Mouse (Mus musculus): ENCODE data around the gene Crtc3. TPM values are rescaled to one million over a fixed set of nuclear protein-coding genes. Genes with fewer than 3 reads are reported as not detected.

Crtc3 gene
- polyA plus RNA-seq, 1 experiment from 2014 or later, result 11.2 TPM

GRCm38 (mm10) chr7:80702510-80702909, 13.8 kb upstream of the Crtc3 start:
- H3K27me3 ChIP-seq (replicated peaks; ENCODE audit: low read depth, poor library complexity, severe bottlenecking), result no peaks in the 10 kb centered on the region
- 68% methylated on average over 6 of the region's 6 CpGs for WGBS
- H3K36me3 ChIP-seq (replicated peaks), result no peaks in the 10 kb centered on the region
- no peak for DNase-seq (ENCODE audit: low spot score)
- H3K4me3 ChIP-seq, result no peak overlapping the region
- 0 out of 2 replicates have a peak, but pooled peaks cover 8% of the 10 kb centered on the region for H3K4me1 ChIP-seq
- no peak overlapping the region for H3K27ac ChIP-seq (replicated peaks)
- no peaks in the 10 kb centered on the region for H3K9me3 ChIP-seq

DNA sequence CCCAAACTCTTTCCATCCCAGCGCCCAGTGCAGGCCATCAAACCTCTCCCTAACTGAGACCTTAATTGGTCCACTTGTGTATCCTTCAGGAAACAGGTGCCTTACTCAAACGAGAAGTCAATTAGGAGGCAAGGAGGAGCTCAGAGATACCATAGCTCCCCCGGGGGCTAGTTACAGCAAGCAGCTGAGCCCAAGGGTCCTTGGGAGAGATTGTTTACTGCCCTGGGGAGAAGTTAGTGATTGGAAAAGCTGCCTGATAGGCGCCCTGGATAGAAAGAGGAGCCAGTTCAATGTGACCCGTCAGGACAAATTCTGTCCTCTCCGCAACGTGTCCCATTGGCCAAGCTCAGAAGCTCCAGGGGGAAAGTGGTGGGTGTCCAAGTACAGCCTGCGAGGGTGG, 11.0 kb upstream of the Crtc3 start:
- Histone ChIP-seq H3K27me3 (replicated peaks; ENCODE audit: low read depth, poor library complexity, severe bottlenecking) (no peaks in the 10 kb centered on the region), H3K4me1 (0 out of 2 replicates have a peak, but pooled peaks cover 8% of the 10 kb centered on the region), H3K27ac (replicated peaks) (no peak overlapping the region), H3K9me3 (no peaks in the 10 kb centered on the region), H3K36me3 (replicated peaks) (no peaks in the 10 kb centered on the region), H3K4me3 (no peak overlapping the region)
- no peak for DNase-seq (ENCODE audit: low spot score)
- 70% methylated on average over 8 of the region's 8 CpGs for WGBS

- WGBS, result 68% methylated on average over 3 of the region's 3 CpGs
- no peak for DNase-seq (ENCODE audit: low spot score)
- Histone ChIP-seq H3K4me3 (no peak overlapping the region), H3K27ac (replicated peaks) (no peak overlapping the region), H3K36me3 (replicated peaks) (no peaks in the 10 kb centered on the region), H3K4me1 (0 out of 2 replicates have a peak, but pooled peaks cover 8% of the 10 kb centered on the region), H3K9me3 (no peaks in the 10 kb centered on the region), H3K27me3 (replicated peaks; ENCODE audit: low read depth, poor library complexity, severe bottlenecking) (no peaks in the 10 kb centered on the region)
Observed at GRCm38 (mm10) chr7:80698940-80699339, 10.3 kb upstream of the Crtc3 start.

DNA sequence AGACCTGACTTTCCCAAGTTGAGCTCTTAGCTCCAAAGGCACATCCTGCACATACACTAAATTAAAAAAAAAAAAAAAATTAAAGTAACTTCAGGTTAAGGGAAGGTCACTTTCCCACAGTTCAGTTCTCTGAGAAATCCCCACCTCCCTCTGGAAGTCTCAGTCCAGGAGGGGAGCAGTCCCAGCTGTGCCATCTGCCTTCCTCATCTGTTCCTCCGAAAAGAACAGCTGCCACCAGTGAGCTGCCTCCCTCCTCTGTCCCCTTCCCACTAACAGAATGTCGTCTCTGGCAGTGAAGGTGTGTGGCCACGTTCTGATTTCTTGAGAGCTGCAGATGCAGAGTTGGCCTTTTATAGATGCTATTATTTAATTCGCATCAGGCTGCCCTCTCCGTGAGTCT, 9.2 kb upstream of the Crtc3 start:
- Histone ChIP-seq H3K4me3 (no peak overlapping the region), H3K9me3 (no peaks in the 10 kb centered on the region), H3K36me3 (replicated peaks) (no peaks in the 10 kb centered on the region), H3K4me1 (0 out of 2 replicates have a peak, but pooled peaks cover 8% of the 10 kb centered on the region), H3K27ac (replicated peaks) (no peak overlapping the region), H3K27me3 (replicated peaks; ENCODE audit: low read depth, poor library complexity, severe bottlenecking) (no peaks in the 10 kb centered on the region)
- no peak for DNase-seq (ENCODE audit: low spot score)
- WGBS, result 84% methylated on average over 5 of the region's 5 CpGs

DNA sequence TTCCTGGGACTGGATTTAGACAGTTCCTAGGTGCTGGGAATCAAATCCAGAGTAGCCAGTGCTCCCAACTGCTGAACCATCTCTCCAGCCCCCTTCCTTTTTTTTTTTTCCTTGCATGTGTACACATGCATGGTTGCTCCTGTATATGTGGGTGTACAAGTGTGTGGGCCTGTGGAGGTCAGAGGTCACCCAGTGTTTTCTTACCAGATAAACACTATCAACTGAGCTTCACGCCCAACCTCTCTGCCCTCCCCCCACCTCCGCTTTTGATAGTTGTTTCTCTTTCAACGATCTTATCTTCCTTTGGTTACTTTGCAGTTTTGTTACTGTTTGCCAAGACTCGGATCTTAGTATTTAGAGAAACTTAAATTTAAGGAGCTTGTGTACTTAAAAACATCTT, 8.2 kb upstream of the Crtc3 start:
- no peaks in the 10 kb centered on the region for H3K36me3 ChIP-seq (replicated peaks)
- H3K9me3 ChIP-seq, result no peaks in the 10 kb centered on the region
- no peak overlapping the region for H3K27ac ChIP-seq (replicated peaks)
- 61% methylated on average over 4 of the region's 4 CpGs for whole genome bisulfite sequencing
- DNase-seq (ENCODE audit: low spot score), result no peak
- H3K27me3 ChIP-seq (replicated peaks; ENCODE audit: low read depth, poor library complexity, severe bottlenecking), result no peaks in the 10 kb centered on the region
- no peak overlapping the region for H3K4me3 ChIP-seq
- H3K4me1 ChIP-seq, result 0 out of 2 replicates have a peak, but pooled peaks cover 8% of the 10 kb centered on the region

GRCm38 (mm10) chr7:80696334-80696733, 7.7 kb upstream of the Crtc3 start:
- 58% methylated on average over 1 of the region's 1 CpGs for WGBS
- H3K27ac ChIP-seq (replicated peaks), result no peak overlapping the region
- no peak for DNase-seq (ENCODE audit: low spot score)
- H3K4me1 ChIP-seq, result 0 out of 2 replicates have a peak, but pooled peaks cover 8% of the 10 kb centered on the region
- H3K9me3 ChIP-seq, result no peaks in the 10 kb centered on the region
- no peaks in the 10 kb centered on the region for H3K27me3 ChIP-seq (replicated peaks; ENCODE audit: low read depth, poor library complexity, severe bottlenecking)
- no peaks in the 10 kb centered on the region for H3K36me3 ChIP-seq (replicated peaks)
- H3K4me3 ChIP-seq, result no peak overlapping the region

- Histone ChIP-seq H3K4me1 (peaks cover 12% of the 10 kb centered on the region), H3K9me3 (no peaks in the 10 kb centered on the region), H3K27ac (replicated peaks) (no peak overlapping the region), H3K36me3 (replicated peaks) (no peaks in the 10 kb centered on the region), H3K27me3 (replicated peaks; ENCODE audit: low read depth, poor library complexity, severe bottlenecking) (peaks cover 4% of the 10 kb centered on the region; the same call in 1 of the 2 replicates), H3K4me3 (no peak overlapping the region)
- 91% methylated on average over 9 of the region's 9 CpGs for WGBS
- no peak for DNase-seq (ENCODE audit: low spot score)
Observed at GRCm38 (mm10) chr7:80692472-80692871, 3.8 kb upstream of the Crtc3 start.

GRCm38 (mm10) chr7:80691131-80691530, 2.5 kb upstream of the Crtc3 start:
- peaks cover 18% of the 10 kb centered on the region for H3K4me1 ChIP-seq
- peaks cover 4% of the 10 kb centered on the region; the same call in 1 of the 2 replicates for H3K27me3 ChIP-seq (replicated peaks; ENCODE audit: low read depth, poor library complexity, severe bottlenecking)
- 77% methylated on average over 6 of the region's 6 CpGs for WGBS
- no peak overlapping the region for H3K4me3 ChIP-seq
- H3K36me3 ChIP-seq (replicated peaks), result no peaks in the 10 kb centered on the region
- DNase-seq (ENCODE audit: low spot score), result no peak
- H3K27ac ChIP-seq (replicated peaks), result no peak overlapping the region
- H3K9me3 ChIP-seq, result no peaks in the 10 kb centered on the region

DNA sequence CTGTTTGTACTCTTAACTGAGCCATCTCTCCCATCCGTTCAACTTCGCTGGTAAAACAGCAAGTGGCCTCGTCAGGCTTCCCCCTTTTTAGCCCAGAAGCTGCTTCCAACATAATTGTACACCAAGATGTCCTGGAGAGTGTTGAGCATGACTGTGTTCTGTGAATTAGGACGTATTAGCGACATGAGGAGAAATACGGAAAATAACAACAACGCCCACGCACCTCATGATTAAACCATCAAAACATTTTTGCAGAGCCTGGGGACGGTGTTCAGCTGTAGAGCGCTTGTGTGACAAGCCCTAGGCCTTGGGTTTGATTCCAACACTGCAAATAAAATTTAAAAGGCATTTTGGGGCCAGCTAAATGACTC, 529 bp upstream of the Crtc3 start:
- H3K4me1 ChIP-seq, result peaks cover 18% of the 10 kb centered on the region
- peak overlapping the region; percentile 84 for H3K4me3 ChIP-seq
- WGBS, result 25% methylated on average over 10 of the region's 10 CpGs
- H3K36me3 ChIP-seq (replicated peaks), result no peaks in the 10 kb centered on the region
- peak overlapping the region; percentile 93 for H3K27ac ChIP-seq (replicated peaks)
- peaks cover 4% of the 10 kb centered on the region; the same call in 1 of the 2 replicates for H3K27me3 ChIP-seq (replicated peaks; ENCODE audit: low read depth, poor library complexity, severe bottlenecking)
- no peaks in the 10 kb centered on the region for H3K9me3 ChIP-seq
- no peak for DNase-seq (ENCODE audit: low spot score)

DNA sequence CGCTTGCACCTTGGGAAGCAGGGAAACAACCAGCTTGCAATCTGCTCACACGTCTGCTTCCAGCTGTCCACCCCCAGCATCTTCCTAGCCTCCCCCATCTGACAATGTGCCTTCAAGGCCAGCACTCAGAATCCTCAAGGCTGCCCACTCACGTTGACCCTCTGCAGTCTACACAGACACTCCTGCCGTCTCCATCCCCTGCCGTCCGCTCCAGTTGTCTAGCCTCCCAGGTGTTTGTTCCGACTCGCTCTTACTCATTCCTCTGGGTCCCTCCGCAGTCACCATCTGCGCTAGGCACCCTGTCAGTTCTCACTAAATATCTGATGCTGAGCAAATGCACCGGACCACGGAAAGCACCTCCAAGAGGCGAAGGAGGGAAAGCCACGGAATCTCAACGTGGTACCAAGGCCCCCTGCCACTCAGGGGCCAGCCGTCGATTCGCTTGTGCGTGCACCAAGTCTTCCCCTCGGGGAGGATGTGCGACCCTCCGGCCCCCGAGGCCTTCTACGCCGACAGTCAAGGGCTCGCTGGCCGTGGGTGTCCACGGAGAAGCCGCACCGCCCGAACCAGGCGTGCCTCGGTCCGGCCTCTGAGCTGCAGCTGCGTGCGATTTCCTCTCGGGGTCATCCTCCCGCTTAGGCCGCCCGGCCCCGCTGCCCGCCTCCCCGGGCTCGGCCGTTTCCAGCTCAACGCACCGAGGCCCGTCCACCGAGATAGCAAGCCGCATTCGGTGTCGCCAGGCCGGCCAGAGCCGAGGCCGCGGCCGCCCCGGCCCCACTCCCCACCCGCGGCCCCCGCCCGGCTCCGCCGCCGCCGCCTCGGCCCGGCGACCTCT, 739 bp downstream of the Crtc3 start:
- Histone ChIP-seq H3K27me3 (replicated peaks; ENCODE audit: low read depth, poor library complexity, severe bottlenecking) (peaks cover 4% of the 10 kb centered on the region; the same call in 1 of the 2 replicates), H3K36me3 (replicated peaks) (no peaks in the 10 kb centered on the region), H3K27ac (replicated peaks) (peak overlapping the region; percentile 93), H3K4me1 (peaks cover 18% of the 10 kb centered on the region), H3K9me3 (no peaks in the 10 kb centered on the region), H3K4me3 (peak overlapping the region; percentile 84)
- WGBS, result 1% methylated on average over 69 of the region's 69 CpGs
- DNase-seq (ENCODE audit: low spot score), result peak; percentile 80

- Histone ChIP-seq H3K27ac (replicated peaks) (no peak overlapping the region), H3K4me3 (no peak overlapping the region), H3K36me3 (replicated peaks) (no peaks in the 10 kb centered on the region), H3K4me1 (peaks cover 30% of the 10 kb centered on the region), H3K27me3 (replicated peaks; ENCODE audit: low read depth, poor library complexity, severe bottlenecking) (peaks cover 4% of the 10 kb centered on the region; the same call in 1 of the 2 replicates), H3K9me3 (no peaks in the 10 kb centered on the region)
- 89% methylated on average over 5 of the region's 5 CpGs for WGBS
- no peak for DNase-seq (ENCODE audit: low spot score)
Observed at GRCm38 (mm10) chr7:80685639-80686038, 3.0 kb downstream of the Crtc3 start.

DNA sequence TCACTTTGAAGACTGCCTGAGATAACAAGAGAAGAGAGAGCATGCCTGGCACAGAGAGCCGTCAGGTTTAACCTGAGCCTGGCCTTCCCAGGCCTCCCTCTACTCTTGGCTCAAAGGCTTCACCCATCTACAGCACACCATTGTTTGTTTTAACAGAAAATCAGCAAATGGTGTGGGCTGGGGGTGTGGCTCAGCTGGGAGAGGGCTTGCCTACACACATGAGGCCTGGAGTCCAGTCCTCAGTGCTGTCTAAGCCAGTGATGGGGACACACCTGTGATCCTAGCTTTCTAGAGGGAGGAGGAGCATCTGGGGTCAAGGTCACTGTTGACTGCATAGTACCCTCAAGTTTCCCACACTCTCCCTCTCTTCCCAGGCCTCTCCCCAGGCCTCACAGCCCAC, 6.0 kb downstream of the Crtc3 start:
- no peak overlapping the region for H3K4me3 ChIP-seq
- no peaks in the 10 kb centered on the region for H3K9me3 ChIP-seq
- H3K27ac ChIP-seq (replicated peaks), result no peak overlapping the region
- no peak for DNase-seq (ENCODE audit: low spot score)
- H3K36me3 ChIP-seq (replicated peaks), result no peaks in the 10 kb centered on the region
- WGBS, result 61% methylated on average over 1 of the region's 1 CpGs
- peaks cover 30% of the 10 kb centered on the region for H3K4me1 ChIP-seq
- no peaks in the 10 kb centered on the region for H3K27me3 ChIP-seq (replicated peaks; ENCODE audit: low read depth, poor library complexity, severe bottlenecking)
